Mouse (Mus musculus) cerebellum, adult 2 months (tissue): ENCODE results near the gene Lbhd1. TPM values are rescaled to one million over a fixed set of nuclear protein-coding genes. Genes with fewer than 3 reads are reported as not detected.

Experiments
- DNase-seq, 2 experiments: peaks; one replicate each; pipeline ENCODE4 v3.0.0; 2021
- H3K27ac ChIP-seq: fragments of 200-500 bp; 2 replicates; pipeline ENCODE4 v1.5.1; 2012; ENCODE audit warnings: low read length, control low read depth, inconsistent platforms; ENCODE audit not compliant: insufficient read depth
- H3K27me3 ChIP-seq: fragments of 200-500 bp; 2 replicates; pipeline ENCODE4 v1.6.1; 2012; ENCODE audit warnings: inconsistent platforms, mild to moderate bottlenecking, low read length, moderate library complexity; ENCODE audit not compliant: control insufficient read depth, insufficient read depth
- H3K4me1 ChIP-seq: fragments of 200-500 bp; 2 replicates; pipeline ENCODE4 v1.6.1; 2011; ENCODE audit warnings: low read length; ENCODE audit not compliant: control insufficient read depth, insufficient read depth
- H3K4me3 ChIP-seq: fragments of 200-500 bp; replicated peaks from 2 replicates; pipeline ENCODE3; 2011; ENCODE audit warnings: mild to moderate bottlenecking, low read depth, low read length, control low read depth; ENCODE audit not compliant: insufficient read depth
- CTCF ChIP-seq: fragments of 200-500 bp; IDR thresholded peaks from 2 replicates; pipeline ENCODE4 v1.5.1; 2011; ENCODE audit warnings: low read depth, mild to moderate bottlenecking, control low read depth, low read length, moderate library complexity, borderline replicate concordance; ENCODE audit not compliant: insufficient read depth
- POLR2A ChIP-seq: fragments of 200-500 bp; IDR thresholded peaks from 2 replicates; pipeline ENCODE4 v1.6.1; 2011; ENCODE audit warnings: low read length, control low read depth, borderline replicate concordance; ENCODE audit not compliant: insufficient read depth
- WGBS: fragments of 180-500 bp; shearing (Covaris S2); methylation state at CpG from one replicate; pipeline ENCODE4 v1.1.7; 2018; 5-methylcytosine and 5-hydroxymethylcytosine counted together
- polyA plus RNA-seq: library from polyadenylated mRNA; depleted of rRNA; stranded (reverse); fragments of >200 nt; gene quantifications from 2 replicates; pipeline ENCODE4 v1.2.3, GENCODE M21; 2012

Lbhd1 gene
- polyA plus RNA-seq, 1 experiment: 5.1 TPM

- Histone ChIP-seq H3K4me1 (no peaks in the 10 kb centered on the region), H3K4me3 (no peak overlapping the region), H3K27ac (no peak overlapping the region), H3K27me3 (no peaks in the 10 kb centered on the region)
- WGBS: 85% methylated on average over 5 of the region's 5 CpGs
- TF ChIP-seq POLR2A (no peak), CTCF (no peak)
- no peak for DNase-seq
Observed at GRCm38 (mm10) chr19:8911810-8912209, 28.3 kb downstream of the Lbhd1 start.

GRCm38 (mm10) chr19:8914212-8914611, 30.7 kb downstream of the Lbhd1 start:
- TF ChIP-seq POLR2A (no peak), CTCF (no peak)
- no peaks in the 10 kb centered on the region for H3K27me3 ChIP-seq
- no peak for DNase-seq
- WGBS: 93% methylated on average over 3 of the region's 3 CpGs
- no peak overlapping the region for H3K27ac ChIP-seq
- no peak overlapping the region for H3K4me3 ChIP-seq
- H3K4me1 ChIP-seq: no peaks in the 10 kb centered on the region

GRCm38 (mm10) chr19:8919000-8919399, 35.5 kb downstream of the Lbhd1 start:
- DNase-seq: no peak
- TF ChIP-seq POLR2A (no peak), CTCF (no peak)
- H3K27ac ChIP-seq: no peak overlapping the region
- H3K4me1 ChIP-seq: 0 out of 2 replicates have a peak, but pooled peaks cover 3% of the 10 kb centered on the region
- 90% methylated on average over 3 of the region's 3 CpGs for WGBS
- H3K4me3 ChIP-seq: no peak overlapping the region
- H3K27me3 ChIP-seq: no peaks in the 10 kb centered on the region

- 72% methylated on average over 6 of the region's 6 CpGs for WGBS
- Histone ChIP-seq H3K27me3 (no peaks in the 10 kb centered on the region), H3K4me3 (no peak overlapping the region), H3K4me1 (0 out of 2 replicates have a peak, but pooled peaks cover 3% of the 10 kb centered on the region), H3K27ac (peak overlapping the region; percentile 79)
- no peak for DNase-seq
- TF ChIP-seq POLR2A (no peak), CTCF (no peak)
Observed at GRCm38 (mm10) chr19:8919684-8920072, 36.1 kb downstream of the Lbhd1 start.

- DNase-seq: peak; percentile 97
- H3K4me3 ChIP-seq: peak within 1 kb of the TSS; percentile 73
- TF ChIP-seq CTCF: no peak
- TF ChIP-seq POLR2A: peak; percentile 98
- WGBS: 2% methylated on average over 50 of the region's 50 CpGs
- H3K27me3 ChIP-seq: no peaks in the 10 kb centered on the region
- H3K4me1 ChIP-seq: 0 out of 2 replicates have a peak, but pooled peaks cover 3% of the 10 kb centered on the region
- H3K27ac ChIP-seq: peak within 1 kb of the TSS; percentile 79
Observed at GRCm38 (mm10) chr19:8920073-8920736, 36.7 kb downstream of the Lbhd1 start, which contains the start of gene B3gat3. Gene B3gat3, plus strand, starts transcription at chr19:8920374.

- DNase-seq: peak in 1 of 2 experiments; percentile 44
- peak overlapping the region; percentile 58; the same call in 1 of the 2 replicates for H3K27ac ChIP-seq
- 0 out of 2 replicates have a peak, but pooled peaks cover 3% of the 10 kb centered on the region for H3K4me1 ChIP-seq
- H3K27me3 ChIP-seq: no peaks in the 10 kb centered on the region
- under 1% methylated on average over 6 of the region's 6 CpGs for WGBS
- TF ChIP-seq POLR2A (no peak), CTCF (no peak)
- H3K4me3 ChIP-seq: peak overlapping the region; percentile 73
Observed at GRCm38 (mm10) chr19:8920836-8921291, 37.3 kb downstream of the Lbhd1 start.

GRCm38 (mm10) chr19:8921741-8922140, 38.2 kb downstream of the Lbhd1 start:
- H3K27me3 ChIP-seq: no peaks in the 10 kb centered on the region
- 60% methylated on average over 9 of the region's 9 CpGs for WGBS
- H3K27ac ChIP-seq: no peak overlapping the region
- 0 out of 2 replicates have a peak, but pooled peaks cover 3% of the 10 kb centered on the region for H3K4me1 ChIP-seq
- no peak overlapping the region for H3K4me3 ChIP-seq
- no peak for DNase-seq
- no peak for TF ChIP-seq CTCF

GRCm38 (mm10) chr19:8926766-8927165, 43.2 kb downstream of the Lbhd1 start:
- 69% methylated on average over 2 of the region's 2 CpGs for WGBS
- Histone ChIP-seq H3K4me1 (peaks cover 6% of the 10 kb centered on the region; the same call in 1 of the 2 replicates), H3K4me3 (no peak overlapping the region), H3K27me3 (no peaks in the 10 kb centered on the region), H3K27ac (no peak overlapping the region)
- no peak for DNase-seq
- no peak for TF ChIP-seq CTCF
- TF ChIP-seq POLR2A: no peak
